Mouse (Mus musculus) cerebellum, adult 2 months (tissue): ENCODE results near the gene Ganc.

ENCODE experiments used
- CTCF ChIP-seq: fragments of 200-500 bp; IDR thresholded peaks from 2 replicates; pipeline ENCODE4 v1.5.1; 2011; ENCODE audit warnings: low read depth, mild to moderate bottlenecking, control low read depth, low read length, moderate library complexity, borderline replicate concordance; ENCODE audit not compliant: insufficient read depth
- POLR2A ChIP-seq: fragments of 200-500 bp; IDR thresholded peaks from 2 replicates; pipeline ENCODE4 v1.6.1; 2011; ENCODE audit warnings: low read length, control low read depth, borderline replicate concordance; ENCODE audit not compliant: insufficient read depth

DNA sequence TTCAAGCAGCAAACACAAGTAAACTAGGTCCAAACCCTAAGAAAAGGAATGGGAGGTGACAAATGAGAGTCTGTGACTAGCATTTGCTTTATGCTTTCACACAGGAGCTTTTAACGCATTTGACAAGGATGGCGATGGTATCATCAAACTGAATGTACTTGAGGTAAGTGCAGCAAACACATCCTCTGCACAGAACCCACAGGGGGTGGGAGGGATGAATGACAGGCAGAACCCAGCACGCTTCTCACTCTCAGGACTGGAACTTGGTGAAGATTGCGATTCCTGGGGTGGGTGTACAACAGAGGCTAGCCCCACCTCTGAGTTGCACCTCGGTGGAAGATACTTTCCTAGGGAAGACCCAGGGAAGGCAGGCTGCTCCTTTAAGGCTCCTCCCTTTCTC lies 100.3 kb downstream of the Ganc start:
- TF ChIP-seq POLR2A (no peak), CTCF (no peak)
